Mouse (Mus musculus) cerebellum, adult (tissue): ENCODE measurements around the gene D17Wsu92e.
A peak's percentile ranks its signal among the peaks of the same experiment; 100 is the strongest.

Experiments
- ATAC-seq: cut with Nextera tagmentation; 2 replicates; pipeline ENCODE4 v1.9.2; 2017; ENCODE audit warnings: mild to moderate bottlenecking, moderate library complexity, mixed read lengths; ENCODE audit not compliant: insufficient number of reproducible peaks, low FRiP score, low TSS enrichment

The D17Wsu92e gene

DNA sequence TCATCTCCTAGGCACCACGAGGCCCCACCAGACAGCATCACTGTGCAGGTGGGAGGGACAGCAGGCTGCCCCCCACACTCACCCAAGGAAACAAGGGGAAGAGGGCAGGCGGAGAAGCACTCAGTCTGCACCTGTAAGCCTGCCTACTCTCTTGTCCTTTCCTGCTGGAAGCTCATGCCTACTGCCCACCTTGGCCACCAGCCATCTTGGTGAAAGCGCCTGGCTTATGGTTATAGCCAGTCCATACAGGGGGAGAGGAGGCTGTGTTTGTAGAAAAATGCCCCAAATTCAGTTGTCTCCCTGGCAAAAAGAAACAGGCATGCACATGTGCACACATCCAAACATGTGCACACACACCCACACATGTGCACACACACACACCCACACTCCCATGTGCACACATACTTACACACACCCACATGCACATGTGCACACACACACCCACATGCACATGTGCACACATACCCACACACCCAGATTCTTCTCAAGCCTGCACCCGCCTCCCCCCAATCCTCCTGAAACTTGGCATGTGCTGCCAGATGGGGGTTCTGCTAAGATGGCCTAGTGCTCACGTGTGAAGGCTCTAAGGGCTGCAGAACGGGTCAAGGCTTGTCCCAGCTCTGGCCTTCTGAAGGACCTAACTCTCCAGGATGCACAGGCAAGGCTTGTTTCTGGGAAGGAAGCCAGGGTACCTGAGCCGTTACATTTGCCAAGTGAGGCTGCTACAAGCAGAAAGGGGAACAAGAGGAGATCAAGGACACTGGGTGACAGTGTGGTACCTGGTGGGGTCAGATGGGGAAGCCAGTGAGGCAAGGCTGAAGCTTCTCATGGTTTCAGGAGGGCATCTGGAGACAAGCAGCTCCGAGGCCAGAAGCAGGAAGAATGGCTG lies 68.9 kb downstream of the D17Wsu92e start:
- ATAC-seq = no peak

DNA sequence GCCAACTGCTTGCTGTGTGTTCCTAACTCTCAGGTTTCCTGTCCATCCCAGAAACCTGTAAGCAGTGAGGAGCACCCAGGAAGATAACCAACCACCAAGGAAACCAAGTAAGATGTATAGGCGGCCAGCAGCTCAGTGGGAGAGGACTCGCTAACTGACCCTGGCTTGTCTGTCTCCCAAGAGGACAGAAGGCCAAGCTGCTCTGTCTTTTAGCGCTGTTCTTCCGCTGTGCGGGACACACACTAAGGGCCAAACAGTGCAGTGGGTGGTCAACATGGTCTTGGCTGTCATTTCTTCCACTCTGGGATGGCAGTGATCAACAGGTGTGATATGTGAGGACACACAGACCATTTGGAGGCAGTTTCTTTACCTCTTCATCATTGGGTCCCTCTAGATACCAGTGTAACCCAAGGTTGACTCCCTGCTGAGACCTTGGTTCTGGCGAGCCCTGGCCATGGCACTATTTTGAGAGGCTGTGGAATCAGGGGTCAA lies 70.0 kb downstream of the D17Wsu92e start:
- ATAC-seq = no peak

- ATAC-seq = no peak
Measured at GRCm38 (mm10) chr17:27748123-27748522, 72.3 kb downstream of the D17Wsu92e start.

GRCm38 (mm10) chr17:27746446-27746845 lies 74.0 kb downstream of the D17Wsu92e start:
- ATAC-seq = no peak

- ATAC-seq = 0 out of 2 replicates have a peak, but pooled peaks have one; percentile 29
Measured at GRCm38 (mm10) chr17:27740961-27741360, 79.5 kb downstream of the D17Wsu92e start.

GRCm38 (mm10) chr17:27734344-27735073 lies 85.9 kb downstream of the D17Wsu92e start:
- ATAC-seq = no peak

DNA sequence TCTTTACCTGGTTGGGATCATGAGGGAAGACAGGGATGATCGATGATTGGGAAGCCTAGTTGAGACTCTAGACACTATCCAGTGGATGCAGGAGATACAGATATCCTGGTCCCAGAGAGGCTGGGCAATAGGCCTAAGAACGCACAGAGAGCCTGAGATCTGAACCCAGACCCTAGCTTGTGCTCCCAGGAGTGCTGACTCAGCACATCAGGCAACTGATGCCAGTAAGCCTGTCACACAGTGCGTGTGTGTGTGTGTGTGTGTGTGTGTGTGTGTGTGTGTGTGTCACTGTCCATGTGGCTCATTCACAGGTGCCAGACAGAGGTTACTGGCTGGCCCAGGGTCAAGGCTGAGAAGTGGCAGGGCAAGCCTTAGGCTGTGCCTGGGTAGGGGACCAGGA lies 87.8 kb downstream of the D17Wsu92e start:
- no peak for ATAC-seq

GRCm38 (mm10) chr17:27732152-27732551 lies 88.3 kb downstream of the D17Wsu92e start:
- ATAC-seq = no peak

GRCm38 (mm10) chr17:27728770-27729169 lies 91.7 kb downstream of the D17Wsu92e start, which contains the start of gene Spdef:
TSS of gene Spdef (minus strand) at chr17:27728955.
- ATAC-seq = no peak

DNA sequence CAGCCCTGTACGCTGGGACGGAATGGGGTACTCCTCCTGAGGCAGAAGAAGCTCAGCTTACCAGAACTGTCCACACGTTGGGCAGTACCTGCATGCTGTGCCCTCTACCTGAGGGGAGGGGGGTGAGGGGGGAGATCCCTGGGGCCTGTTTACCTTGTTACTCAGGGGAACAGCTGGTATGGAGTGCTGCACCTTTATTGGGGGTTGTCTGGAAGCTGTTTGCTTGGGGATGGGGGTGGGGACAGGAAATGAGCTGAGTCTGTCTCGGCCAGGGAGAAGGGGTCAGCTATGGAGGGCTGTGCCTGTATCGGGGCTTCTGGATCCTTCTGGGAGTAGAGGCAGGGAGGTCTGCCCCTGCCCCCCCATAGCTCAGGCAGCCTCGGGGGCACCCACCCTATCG lies 93.9 kb downstream of the D17Wsu92e start:
- ATAC-seq = no peak

GRCm38 (mm10) chr17:27725412-27725811 lies 95.0 kb downstream of the D17Wsu92e start:
- no peak for ATAC-seq

- ATAC-seq = no peak
Measured at GRCm38 (mm10) chr17:27725011-27725410, 95.4 kb downstream of the D17Wsu92e start.

DNA sequence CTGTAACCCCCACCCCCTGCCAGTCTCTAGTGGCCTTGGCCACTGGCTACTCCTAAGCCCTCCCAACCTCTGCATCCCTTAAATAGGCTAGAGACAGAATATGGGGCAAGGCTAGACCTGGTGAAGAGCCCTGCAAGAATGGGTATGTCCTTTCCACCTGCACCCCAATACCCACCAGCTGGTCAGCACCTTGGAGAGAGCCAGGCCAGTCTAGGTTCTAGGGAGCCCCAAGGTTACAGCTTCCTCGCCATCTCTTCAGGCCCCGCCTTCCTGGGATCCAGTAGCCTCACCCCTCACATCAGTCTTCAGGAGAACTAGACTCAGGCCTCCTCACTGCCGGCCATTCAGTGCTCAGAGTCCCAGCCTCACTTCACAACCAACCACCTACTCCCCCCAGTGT lies 96.1 kb downstream of the D17Wsu92e start:
- ATAC-seq = no peak

DNA sequence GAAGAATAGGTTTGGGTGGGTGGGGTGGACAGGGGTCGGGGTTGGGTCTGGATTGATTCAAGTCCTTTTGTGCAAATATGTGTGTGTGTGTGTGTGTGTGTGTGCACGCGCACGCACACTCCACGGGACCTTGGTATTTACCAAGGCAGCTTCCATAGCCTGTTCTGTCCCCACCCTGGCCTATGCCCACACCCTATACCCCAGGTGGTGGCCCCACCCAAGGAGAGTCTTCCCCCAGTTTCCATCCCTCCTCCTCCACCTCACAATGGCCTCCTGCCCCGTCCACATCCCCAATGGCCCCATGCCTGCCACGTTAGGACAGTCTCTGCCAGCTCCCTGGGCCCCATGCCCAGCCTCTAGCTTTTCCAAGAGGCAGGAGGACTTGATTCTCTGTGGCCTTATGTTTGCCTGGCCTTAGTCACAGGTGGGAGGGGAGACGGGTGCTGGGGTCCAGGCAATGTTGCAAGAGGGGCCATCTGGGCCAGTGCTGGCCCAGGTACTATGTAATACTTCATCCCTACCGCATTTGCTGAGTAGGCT lies 99.3 kb downstream of the D17Wsu92e start:
- peak; percentile 79 for ATAC-seq

- ATAC-seq = no peak
Measured at GRCm38 (mm10) chr17:27720326-27720725, 100.1 kb downstream of the D17Wsu92e start.

DNA sequence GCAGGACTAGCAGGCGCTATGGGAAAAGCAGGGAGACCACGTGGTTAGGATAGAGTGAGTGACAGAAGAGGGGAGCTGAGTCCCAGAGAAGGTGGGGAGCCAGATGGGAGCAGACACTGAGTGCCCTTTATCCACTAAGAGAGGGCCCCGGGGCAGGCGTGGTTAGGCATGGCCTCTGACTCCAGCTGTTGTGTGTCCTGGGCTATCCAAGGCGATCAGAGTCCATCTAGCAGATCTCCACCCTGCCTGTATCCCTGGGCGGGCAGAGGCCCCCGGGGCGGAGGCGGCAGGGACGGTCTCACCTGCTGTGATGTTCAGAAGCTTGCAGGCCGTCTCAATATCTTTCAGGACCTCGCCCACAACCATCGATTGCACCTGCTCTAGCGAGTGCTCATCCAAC lies 100.8 kb downstream of the D17Wsu92e start:
- ATAC-seq = no peak

DNA sequence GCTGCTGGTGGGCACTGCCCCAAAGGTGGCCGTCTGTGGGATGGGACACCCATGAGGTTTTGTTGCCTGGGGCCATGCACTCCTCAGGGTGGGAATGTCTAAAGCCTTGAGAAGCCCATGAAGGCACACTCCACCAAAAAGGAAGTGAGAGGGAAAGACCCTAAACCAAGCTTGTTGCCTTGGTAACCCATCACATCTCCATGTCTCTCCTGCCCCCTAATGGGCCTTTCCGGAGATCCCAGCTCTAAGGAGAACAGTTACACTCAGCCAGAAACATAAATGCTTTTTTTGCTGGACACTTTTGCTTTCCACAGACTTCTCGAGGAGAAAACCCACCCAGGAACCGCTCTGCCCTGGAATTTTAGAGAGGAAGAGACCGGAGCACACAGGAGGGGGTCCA lies 102.2 kb downstream of the D17Wsu92e start:
- ATAC-seq = no peak

DNA sequence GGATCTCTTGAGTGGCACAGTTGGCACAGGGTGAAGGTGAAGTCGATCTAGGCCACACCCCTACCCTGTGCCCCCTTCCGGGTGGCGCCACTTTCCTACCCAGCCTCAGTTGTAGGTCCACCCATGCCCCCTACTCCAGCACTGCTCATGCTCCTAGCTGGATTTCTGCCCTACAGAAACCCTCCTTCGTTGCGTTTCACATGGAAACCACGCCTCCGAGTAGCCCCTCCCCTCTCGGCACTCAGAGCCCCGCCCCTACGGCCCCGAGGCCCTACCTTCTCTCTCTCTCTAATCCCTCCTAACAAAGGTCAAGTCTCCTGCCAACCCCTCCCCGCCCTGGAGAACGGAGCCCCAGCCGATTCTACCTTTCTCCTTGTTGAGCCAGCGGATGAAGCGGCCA lies 103.6 kb downstream of the D17Wsu92e start:
- ATAC-seq = no peak

DNA sequence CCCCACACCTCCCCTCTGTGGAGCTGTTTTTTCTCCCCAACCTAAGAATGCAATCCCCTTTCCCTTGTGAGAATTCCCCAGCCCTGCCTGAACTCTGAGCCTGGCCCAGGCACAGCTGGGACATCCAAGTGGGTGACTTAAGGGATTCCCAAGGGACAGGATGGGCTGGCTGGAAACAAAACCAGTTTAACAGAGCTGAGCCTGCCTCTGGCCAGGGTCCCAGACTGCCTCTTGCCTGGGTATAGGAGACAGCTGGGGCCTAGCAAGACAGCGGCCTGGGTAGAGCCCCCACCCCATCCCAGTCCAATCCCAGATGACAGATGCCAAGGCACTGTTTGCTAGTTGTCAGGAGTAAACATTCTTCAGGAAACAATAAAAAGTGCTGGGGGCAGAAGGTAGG lies 107.6 kb downstream of the D17Wsu92e start:
- ATAC-seq = no peak

GRCm38 (mm10) chr17:27709650-27710049 lies 110.8 kb downstream of the D17Wsu92e start:
- no peak for ATAC-seq
